Mouse (Mus musculus): ENCODE measurements around the gene AU041133. TPM values are rescaled to one million over a fixed set of nuclear protein-coding genes. Genes with fewer than 3 reads are reported as not detected.
"Not testable (repeated sequence)": the region's sequence is repeated elsewhere in the genome, so short reads cannot be mapped to it uniquely, and the experiment has no call there.

The AU041133 gene
- total RNA-seq (2015; ENCODE audit: low replicate concordance) (1.1 TPM in 1 of 2 replicates, not detected in the other), total RNA-seq (2017; ENCODE audit: low replicate concordance) (4.2 TPM in 1 of 2 replicates, not detected in the other)

DNA sequence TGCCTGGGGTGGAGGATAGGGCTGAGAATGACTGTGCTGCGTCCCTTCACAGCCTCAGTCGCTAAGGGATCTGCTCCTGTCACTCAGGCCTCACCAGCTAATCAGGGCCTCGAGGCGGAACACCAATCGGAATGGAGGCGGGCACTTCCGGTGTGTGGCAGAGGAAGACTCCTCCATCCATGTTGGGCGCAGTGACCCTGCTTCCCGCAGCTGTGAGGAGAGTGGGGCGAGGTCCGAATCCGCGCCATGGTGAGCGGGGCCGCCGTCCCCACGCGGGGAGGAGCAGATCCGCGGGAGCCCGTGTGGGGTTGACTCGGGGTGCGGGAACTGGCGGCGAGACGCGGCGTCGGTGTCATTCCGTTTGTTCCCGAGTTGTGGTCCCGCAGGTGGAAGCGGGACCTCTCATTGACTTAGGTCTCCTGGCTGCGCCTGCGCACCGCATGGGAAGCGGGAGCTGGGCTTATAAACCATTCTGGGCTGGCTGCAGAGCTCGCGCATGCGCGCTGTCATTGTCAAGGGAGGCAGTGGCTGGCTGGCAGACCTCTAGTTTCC lies at the start of gene AU041133:
AU041133 (plus strand) TSS at position 164 of the 552 bp plus-strand sequence.
- peak; percentile 54 for ATAC-seq (replicated peaks; ENCODE audit: low FRiP score, poor library complexity, severe bottlenecking)

DNA sequence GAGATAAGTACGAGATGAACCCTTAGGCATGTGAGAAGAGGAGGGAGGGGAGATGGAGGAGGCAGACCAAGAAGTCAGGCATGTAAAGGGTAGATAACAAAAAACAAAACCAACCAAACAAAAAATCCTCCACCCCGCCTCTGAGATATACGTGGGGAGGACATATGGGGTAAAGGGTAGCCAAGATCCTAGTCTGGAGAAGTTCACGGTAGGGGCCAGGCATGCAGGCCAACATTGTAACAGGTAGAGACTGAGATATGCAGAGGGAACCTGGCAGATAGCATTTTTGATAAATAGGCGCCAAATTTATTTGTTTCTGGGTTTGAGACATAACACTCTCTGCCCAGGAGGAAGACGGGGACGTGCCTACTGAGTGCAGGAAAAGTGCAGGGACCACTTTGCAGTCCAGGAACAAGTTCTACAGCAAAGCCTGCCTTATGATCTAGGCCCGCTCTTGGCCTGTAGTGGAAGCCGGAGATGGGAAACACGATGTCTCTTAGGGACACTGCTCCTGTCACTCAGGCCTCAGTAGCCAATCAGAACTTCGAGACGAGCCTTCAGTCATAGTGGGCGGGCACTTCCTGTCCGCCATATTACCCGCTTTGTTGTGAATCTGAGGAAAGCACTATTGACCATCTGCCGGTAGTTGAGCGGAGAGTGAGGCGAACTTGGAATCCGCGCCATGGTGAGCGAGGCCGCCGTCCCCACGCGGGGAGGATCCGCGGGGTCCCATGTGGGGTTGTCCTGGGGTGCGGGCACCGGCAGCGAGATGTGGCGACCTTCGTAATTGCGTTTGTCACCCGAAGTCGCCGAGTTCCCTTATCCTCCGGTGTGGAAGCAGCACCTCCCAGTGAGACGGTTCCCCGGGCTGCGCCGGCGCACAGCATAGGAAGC lies 44.8 kb upstream of the AU041133 start, which contains the start of gene BC024063:
BC024063 (plus strand) TSS at position 626 of the 894 bp plus-strand sequence.
- ATAC-seq (replicated peaks; ENCODE audit: low FRiP score, poor library complexity, severe bottlenecking) = not testable (repeated sequence)

DNA sequence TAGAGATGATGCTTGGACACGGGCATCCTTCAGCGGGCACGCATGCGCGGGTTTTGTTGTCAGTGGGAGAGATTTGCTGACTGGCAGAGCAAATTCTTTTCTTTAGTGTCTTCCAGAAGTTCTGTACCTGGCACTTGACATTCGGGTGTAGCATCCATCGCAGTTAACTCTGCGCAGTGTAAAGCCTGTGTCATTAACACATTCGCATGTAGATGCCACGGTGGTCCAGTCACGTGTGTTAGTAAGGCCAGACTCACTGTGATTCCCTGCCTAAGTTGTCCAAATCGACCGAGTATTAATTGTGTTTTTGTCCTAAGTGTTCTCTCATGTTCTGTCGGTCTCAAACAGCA lies 44.2 kb upstream of the AU041133 start:
- not testable (repeated sequence) for ATAC-seq (replicated peaks; ENCODE audit: low FRiP score, poor library complexity, severe bottlenecking)

- ATAC-seq (replicated peaks; ENCODE audit: low FRiP score, poor library complexity, severe bottlenecking) = no peak
Observed at GRCm38 (mm10) chr10:82117206-82117605, 10.6 kb upstream of the AU041133 start.

DNA sequence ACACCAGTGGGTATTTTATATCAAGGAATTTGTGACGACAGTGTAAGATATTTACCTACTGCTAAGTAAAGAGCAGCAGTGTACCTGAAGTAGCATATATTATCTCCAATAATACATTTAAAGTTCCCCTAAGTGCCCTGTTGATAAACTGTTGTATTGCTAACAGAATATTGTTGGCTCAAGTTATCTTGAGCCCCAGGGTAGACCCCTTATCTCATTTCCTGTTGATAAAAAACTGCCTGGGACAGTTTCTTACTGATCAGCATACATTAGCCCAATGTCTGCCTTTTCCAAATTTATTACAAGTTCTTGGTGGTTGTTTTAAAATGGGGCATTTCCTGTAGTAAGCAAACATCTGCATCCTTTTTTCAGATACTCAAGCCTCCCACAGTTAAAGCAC lies 17.5 kb downstream of the AU041133 start:
- ATAC-seq (replicated peaks; ENCODE audit: low FRiP score, poor library complexity, severe bottlenecking) = no peak

- no peak for ATAC-seq (replicated peaks; ENCODE audit: low FRiP score, poor library complexity, severe bottlenecking)
Observed at GRCm38 (mm10) chr10:82147571-82147970, 19.8 kb downstream of the AU041133 start.

DNA sequence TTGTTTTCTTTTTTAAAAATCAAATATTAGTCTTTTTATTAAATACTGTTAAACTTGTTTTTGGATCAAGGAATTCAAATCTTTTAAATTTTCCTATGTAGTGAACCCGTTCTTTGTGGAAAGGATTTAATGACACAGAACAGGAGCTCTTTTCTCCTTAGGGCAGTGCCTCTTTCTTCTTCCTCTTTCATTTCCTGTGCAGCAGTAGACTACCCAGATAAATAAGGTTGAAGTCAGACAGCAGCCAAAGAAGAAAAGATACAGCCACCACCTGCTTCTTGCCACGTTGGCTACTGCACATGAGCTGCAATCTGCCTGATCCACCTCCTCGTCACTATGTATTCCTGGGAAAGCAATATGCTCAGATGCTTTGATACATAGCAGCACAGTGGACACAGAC lies 40.0 kb downstream of the AU041133 start:
- ATAC-seq (replicated peaks; ENCODE audit: low FRiP score, poor library complexity, severe bottlenecking) = no peak

- ATAC-seq (replicated peaks; ENCODE audit: low FRiP score, poor library complexity, severe bottlenecking) = no peak
Observed at GRCm38 (mm10) chr10:82169776-82170175, 42.0 kb downstream of the AU041133 start.

GRCm38 (mm10) chr10:82170808-82171207 lies 43.0 kb downstream of the AU041133 start:
- no peak for ATAC-seq (replicated peaks; ENCODE audit: low FRiP score, poor library complexity, severe bottlenecking)

DNA sequence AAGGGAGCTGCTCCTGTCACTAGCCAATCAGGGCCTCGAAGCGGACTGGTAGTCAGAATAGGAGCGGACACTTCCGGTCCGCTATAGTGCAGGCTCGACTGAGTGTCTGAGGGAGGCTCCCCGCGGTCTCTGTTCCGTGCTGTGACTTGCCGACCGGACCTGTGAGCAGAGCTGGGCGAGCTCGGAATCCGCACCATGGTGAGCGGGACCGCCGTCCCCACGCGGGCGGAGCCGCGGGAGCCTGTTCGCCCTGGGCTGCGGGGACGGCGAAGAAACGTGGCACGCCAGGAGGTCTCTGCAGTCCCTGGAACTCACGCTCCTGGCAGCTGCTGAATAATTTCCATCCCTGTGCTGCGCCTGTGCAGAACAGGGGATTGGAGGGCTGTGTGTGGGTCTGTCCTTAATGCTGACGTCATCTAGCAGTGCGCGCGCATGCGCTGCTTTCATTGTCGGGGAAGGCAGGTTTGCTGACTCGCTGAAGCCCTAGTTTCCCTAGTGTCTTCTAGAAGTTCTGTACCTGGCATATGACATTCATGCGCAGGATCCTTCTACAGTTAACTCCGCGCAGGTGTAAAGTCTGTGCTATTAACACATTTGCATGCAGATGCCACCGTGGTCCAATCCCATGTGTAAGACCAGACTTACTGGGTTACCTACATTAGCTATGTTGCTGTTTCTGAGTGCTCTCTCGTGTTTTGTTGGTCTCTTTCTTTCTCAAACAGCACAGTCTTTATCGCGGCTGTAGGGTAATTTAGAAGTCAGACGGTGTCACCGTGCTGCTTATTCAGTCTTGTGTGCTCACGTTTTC lies 50.6 kb downstream of the AU041133 start:
- ATAC-seq (replicated peaks; ENCODE audit: low FRiP score, poor library complexity, severe bottlenecking) = no peak

Other genes starting within 250 kb of the AU041133 start
- gene Zfp781, start 197.5 kb upstream of the AU041133 start, total RNA-seq (2015; ENCODE audit: low replicate concordance) = 4.7 TPM in 1 of 2 replicates, not detected in the other
- gene Zfp781, start 197.5 kb upstream of the AU041133 start, total RNA-seq (2017; ENCODE audit: low replicate concordance) = 0.76 TPM in 1 of 2 replicates, not detected in the other
- gene Zfp873, start 79.9 kb upstream of the AU041133 start, total RNA-seq (2015; ENCODE audit: low replicate concordance) = 11.3 TPM in 1 of 2 replicates, not detected in the other
- 1.6 and 1.8 TPM in 2 replicates for gene Zfp873, start 79.9 kb upstream of the AU041133 start, total RNA-seq (2017; ENCODE audit: low replicate concordance)
- gene BC024063, start 44.7 kb upstream of the AU041133 start, total RNA-seq (2015; ENCODE audit: low replicate concordance) = 1.8 TPM in 1 of 2 replicates, not detected in the other
- 0.77 TPM in 1 of 2 replicates, not detected in the other for gene BC024063, start 44.7 kb upstream of the AU041133 start, total RNA-seq (2017; ENCODE audit: low replicate concordance)
- gene Zfp938, start 113.3 kb downstream of the AU041133 start, total RNA-seq (2015; ENCODE audit: low replicate concordance) = 1.7 TPM in 1 of 2 replicates, not detected in the other
- gene Zfp938, start 113.3 kb downstream of the AU041133 start, total RNA-seq (2017; ENCODE audit: low replicate concordance) = not detected in 2 replicates
- gene 4932415D10Rik, start 188.6 kb downstream of the AU041133 start, total RNA-seq (2015; ENCODE audit: low replicate concordance) = not detected in 2 replicates
- not detected in 2 replicates for gene 4932415D10Rik, start 188.6 kb downstream of the AU041133 start, total RNA-seq (2017; ENCODE audit: low replicate concordance)
- gene Gm4924, start 226.2 kb downstream of the AU041133 start, total RNA-seq (2015; ENCODE audit: low replicate concordance) = not detected in 2 replicates
- gene Gm4924, start 226.2 kb downstream of the AU041133 start, total RNA-seq (2017; ENCODE audit: low replicate concordance) = 0.90 TPM in 1 of 2 replicates, not detected in the other

Data from erythroid progenitor cell, adult 5-6 weeks (primary cell).